Mouse (Mus musculus) spleen, adult 12 weeks (tissue): ENCODE results near the gene Col12a1.

Source experiments
- DNase-seq: peaks from one replicate; pipeline ENCODE4 v3.0.0; 2022; ENCODE audit warnings: low spot score

Col12a1 gene

GRCm38 (mm10) chr9:79603448-79603847, 115.2 kb downstream of the Col12a1 start:
- no peak for DNase-seq

GRCm38 (mm10) chr9:79600237-79600570, 118.4 kb downstream of the Col12a1 start:
- no peak for DNase-seq

GRCm38 (mm10) chr9:79599395-79600236, 119.0 kb downstream of the Col12a1 start:
- DNase-seq = no peak

- no peak for DNase-seq
These were observed 120.1 kb downstream of the Col12a1 start for GRCm38 (mm10) chr9:79598578-79598977.

GRCm38 (mm10) chr9:79586415-79587195, 132.0 kb downstream of the Col12a1 start:
- DNase-seq = no peak

GRCm38 (mm10) chr9:79566838-79567237, 151.8 kb downstream of the Col12a1 start:
- DNase-seq = no peak

DNA sequence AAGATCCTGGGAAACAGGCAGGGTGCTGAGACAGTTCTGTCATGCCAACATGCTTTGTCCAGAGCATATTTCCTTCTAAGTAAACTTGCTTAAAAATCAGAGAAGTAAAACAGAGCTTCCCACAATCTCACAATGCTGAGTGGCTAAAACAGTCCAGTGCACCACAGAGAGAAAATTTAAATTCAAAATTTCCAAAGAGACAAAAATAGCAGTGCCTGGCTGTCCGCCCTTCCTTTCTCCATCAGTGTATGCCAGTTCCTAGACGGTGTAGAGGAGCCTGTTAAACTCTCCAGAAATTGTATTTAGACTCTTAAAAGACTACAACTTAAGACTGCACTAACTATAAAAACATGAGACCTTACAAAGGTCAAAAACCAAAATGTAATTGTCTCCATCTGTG, 165.3 kb downstream of the Col12a1 start:
- no peak for DNase-seq
